8 mouse cellular contexts compared by ENCODE assay signal in the genomic region with DNA sequence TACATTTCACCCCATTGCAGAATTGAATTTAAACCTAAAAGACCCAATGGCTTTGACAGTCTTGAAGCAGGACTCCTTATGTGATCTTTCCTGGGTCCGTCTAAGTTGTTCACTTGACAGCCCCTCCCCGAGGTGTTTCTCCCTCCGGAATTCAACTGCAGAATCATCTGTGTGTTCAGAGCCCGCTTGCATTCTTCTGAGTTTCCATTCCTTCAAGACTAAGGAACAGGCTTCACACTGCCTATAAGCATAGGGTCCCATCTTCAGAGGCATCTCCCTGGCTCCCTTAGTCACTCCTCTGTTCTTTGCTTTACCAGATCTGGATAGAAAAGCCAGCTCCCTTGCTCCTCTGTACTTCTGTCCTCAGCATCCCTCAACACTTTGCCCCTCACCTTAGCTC. TPM values are rescaled to one million over a fixed set of nuclear protein-coding genes. Genes with fewer than 3 reads are reported as not detected.
DNase-seq lines count a peak whose midpoint lies in the region; ATAC-seq lines count a peak whose summit lies in the region.

No protein-coding gene starts in this region.

- no peak for DNase-seq in heart, adult 11 months
- no peak for DNase-seq in embryonic facial prominence, embryonic 14.5 days (ENCODE audit: low spot score)
- DNase-seq in midbrain, embryonic 14.5 days, result no peak
- no peak for DNase-seq in adrenal gland, adult 2 months
- DNase-seq in gastrocnemius, postnatal 36 days, result no peak
- DNase-seq in lung, postnatal 4 days, result no peak

- H3K4me2 ChIP-seq in heart, embryonic 13.5 days, result peak overlapping the region; percentile 91; the same call in 1 of the 2 replicates
- peak overlapping the region; percentile 18; the same call in 1 of the 2 replicates for H3K4me2 ChIP-seq in embryonic facial prominence, embryonic 14.5 days (ENCODE audit: low read depth, low read length)
- H3K4me2 ChIP-seq in hindbrain, embryonic 13.5 days, result peak overlapping the region; percentile 69; the same call in 1 of the 2 replicates
- peak overlapping the region; percentile 71 for H3K4me2 ChIP-seq in midbrain, embryonic 14.5 days (ENCODE audit: low read length)

- peaks cover 20% of the 10 kb centered on the region for H3K27me3 ChIP-seq in heart, embryonic 13.5 days (replicated peaks)
- H3K27me3 ChIP-seq in embryonic facial prominence, embryonic 14.5 days (replicated peaks; ENCODE audit: control insufficient read depth, insufficient read depth, low read length), result peaks cover 11% of the 10 kb centered on the region; the same call in 1 of the 2 replicates
- 0 out of 2 replicates have a peak, but pooled peaks cover 8% of the 10 kb centered on the region for H3K27me3 ChIP-seq in hindbrain, embryonic 13.5 days
- no peaks in the 10 kb centered on the region for H3K27me3 ChIP-seq in midbrain, embryonic 14.5 days (ENCODE audit: control insufficient read depth, insufficient read depth, low read length)

- H3K36me3 ChIP-seq in heart, embryonic 13.5 days, result no peaks in the 10 kb centered on the region
- no peaks in the 10 kb centered on the region for H3K36me3 ChIP-seq in embryonic facial prominence, embryonic 14.5 days (ENCODE audit: control insufficient read depth, insufficient read depth, low read length)
- H3K36me3 ChIP-seq in hindbrain, embryonic 13.5 days, result no peaks in the 10 kb centered on the region
- no peaks in the 10 kb centered on the region for H3K36me3 ChIP-seq in midbrain, embryonic 14.5 days (ENCODE audit: control insufficient read depth, insufficient read depth, low read length)

- ATAC-seq in heart, embryonic 13.5 days (ENCODE audit: extremely low read depth, insufficient number of reproducible peaks, low FRiP score, low TSS enrichment), result no peak; the same call in 1 of the 2 replicates
- no peak for ATAC-seq in embryonic facial prominence, embryonic 14.5 days (ENCODE audit: low read depth)
- peak; percentile 18 for ATAC-seq in hindbrain, embryonic 13.5 days (ENCODE audit: low FRiP score)
- no peak for ATAC-seq in midbrain, embryonic 14.5 days (ENCODE audit: low FRiP score, low TSS enrichment)

- H3K9ac ChIP-seq in heart, embryonic 13.5 days, result no peak overlapping the region
- H3K9ac ChIP-seq in embryonic facial prominence, embryonic 14.5 days (ENCODE audit: low read depth, low read length), result no peak overlapping the region
- H3K9ac ChIP-seq in hindbrain, embryonic 13.5 days, result peak overlapping the region; percentile 56
- 0 out of 2 replicates have a peak overlapping the region, but pooled peaks have one; percentile 34 for H3K9ac ChIP-seq in midbrain, embryonic 14.5 days (replicated peaks; ENCODE audit: low read length)

- no peak overlapping the region for H3K4me3 ChIP-seq in heart, embryonic 13.5 days
- no peak overlapping the region for H3K4me3 ChIP-seq in embryonic facial prominence, embryonic 14.5 days (ENCODE audit: low read depth, low read length)
- H3K4me3 ChIP-seq in hindbrain, embryonic 13.5 days, result no peak overlapping the region
- peak overlapping the region; percentile 35; the same call in 1 of the 2 replicates for H3K4me3 ChIP-seq in midbrain, embryonic 14.5 days (replicated peaks; ENCODE audit: low read depth, low read length)

- intact Hi-C loops in gastrocnemius, postnatal 36 days (cut with DNase I), result loop anchor here (2.0 to 5.0 kb wide), 2 partner anchors 520 to 1031 kb away; no protein-coding TSS in a partner anchor

- no peaks in the 10 kb centered on the region for H3K9me3 ChIP-seq in heart, embryonic 13.5 days
- H3K9me3 ChIP-seq in embryonic facial prominence, embryonic 14.5 days (ENCODE audit: control insufficient read depth, low read length), result no peaks in the 10 kb centered on the region
- no peaks in the 10 kb centered on the region for H3K9me3 ChIP-seq in hindbrain, embryonic 13.5 days
- no peaks in the 10 kb centered on the region for H3K9me3 ChIP-seq in midbrain, embryonic 14.5 days (ENCODE audit: control insufficient read depth, low read length)

- WGBS in heart, embryonic 13.5 days, result 18% methylated on average over 4 of the region's 4 CpGs
- 22% methylated on average over 4 of the region's 4 CpGs for WGBS in embryonic facial prominence, embryonic 14.5 days
- 21% methylated on average over 4 of the region's 4 CpGs for WGBS in hindbrain, embryonic 13.5 days
- WGBS in midbrain, embryonic 14.5 days, result 28% methylated on average over 4 of the region's 4 CpGs

- H3K4me1 ChIP-seq in heart, embryonic 13.5 days, result peaks cover 12% of the 10 kb centered on the region
- peaks cover 3% of the 10 kb centered on the region; the same call in 1 of the 2 replicates for H3K4me1 ChIP-seq in embryonic facial prominence, embryonic 14.5 days (ENCODE audit: control insufficient read depth, insufficient read depth, low read length)
- peaks cover 20% of the 10 kb centered on the region for H3K4me1 ChIP-seq in hindbrain, embryonic 13.5 days (replicated peaks)
- H3K4me1 ChIP-seq in midbrain, embryonic 14.5 days (ENCODE audit: control insufficient read depth, insufficient read depth, low read length), result peaks cover 19% of the 10 kb centered on the region

- no peak overlapping the region for H3K27ac ChIP-seq in heart, embryonic 13.5 days (replicated peaks)
- no peak overlapping the region for H3K27ac ChIP-seq in embryonic facial prominence, embryonic 14.5 days (replicated peaks; ENCODE audit: low read depth, low read length)
- H3K27ac ChIP-seq in hindbrain, embryonic 13.5 days, result peak overlapping the region; percentile 35; the same call in 1 of the 2 replicates
- peak overlapping the region; percentile 56 for H3K27ac ChIP-seq in midbrain, embryonic 14.5 days (replicated peaks; ENCODE audit: low read depth, low read length)

RNA-seq across cellular contexts. Expression of gene Ly86, which starts 32.1 kb away (rescaled TPM):
- polyA plus RNA-seq in heart, embryonic 13.5 days (2015; fragmentation: Nextera tagmentation; extraction: Ambion mirVana), result 6.7 and 7.7 TPM in 2 replicates
- polyA plus RNA-seq in embryonic facial prominence, embryonic 14.5 days (2014; fragmentation: Nextera tagmentation; extraction: Ambion mirVana), result 16.8 and 18.8 TPM in 2 replicates
- 10.3 and 12.0 TPM in 2 replicates for polyA plus RNA-seq in hindbrain, embryonic 13.5 days (2015; fragmentation: Nextera tagmentation; extraction: Ambion mirVana)
- polyA plus RNA-seq in midbrain, embryonic 14.5 days (2014; fragmentation: Nextera tagmentation; extraction: Ambion mirVana), result 6.4 and 12.0 TPM in 2 replicates
- 1 to 10 TPM; 5.9 to 6.0 TPM for total RNA-seq in adrenal gland, adult 2 months (2021)
- 2.1 and 2.4 TPM in 2 replicates for polyA plus RNA-seq in adrenal gland, adult 2 months (2012; rRNA removed)
- total RNA-seq in gastrocnemius, postnatal 36 days (2021), result under 1 TPM; 0.54 to 0.72 TPM

Comparison
In these comparisons a context has a peak if more than half of its experiments do, and no peak if none do; other contexts are left out.
1. H3K27ac ChIP-seq: peak in hindbrain, embryonic 13.5 days (single experiment) and midbrain, embryonic 14.5 days (single experiment); none in heart, embryonic 13.5 days (single experiment) and embryonic facial prominence, embryonic 14.5 days (single experiment).
2. H3K4me2 ChIP-seq: peak in every context shown above with its lines; median percentile 91 in heart, embryonic 13.5 days; 71 in midbrain, embryonic 14.5 days; 69 in hindbrain, embryonic 13.5 days; 18 in embryonic facial prominence, embryonic 14.5 days.
3. H3K9ac ChIP-seq: peak in hindbrain, embryonic 13.5 days (single experiment) and midbrain, embryonic 14.5 days (single experiment); none in heart, embryonic 13.5 days (single experiment) and embryonic facial prominence, embryonic 14.5 days (single experiment).